Mouse (Mus musculus) midbrain, embryonic 13.5 days (tissue): ENCODE results near the gene Fars2. TPM values are rescaled to one million over a fixed set of nuclear protein-coding genes. Genes with fewer than 3 reads are reported as not detected.

ENCODE experiments used
- ATAC-seq: fragments of 200-750 bp; cut with Nextera tagmentation; 2 replicates; pipeline ENCODE4 v1.8.0; 2017; ENCODE audit warnings: mild to moderate bottlenecking, moderate TSS enrichment, moderate library complexity
- H3K27ac ChIP-seq: fragments of 300-500 bp; sonication (generic); 2 replicates; pipeline ENCODE4 v1.5.1; 2015; ENCODE audit warnings: inconsistent platforms, mild to moderate bottlenecking, moderate library complexity
- H3K27me3 ChIP-seq: fragments of 300-500 bp; sonication (generic); 2 replicates; pipeline ENCODE4 v1.6.1; 2015; ENCODE audit warnings: mild to moderate bottlenecking, inconsistent platforms
- H3K36me3 ChIP-seq: fragments of 300-500 bp; sonication (generic); 2 replicates; pipeline ENCODE4 v1.6.1; 2015; ENCODE audit warnings: mild to moderate bottlenecking, inconsistent platforms
- H3K4me1 ChIP-seq: fragments of 300-500 bp; sonication (generic); replicated peaks from 2 replicates; pipeline ENCODE4 v1.6.1; 2015; ENCODE audit warnings: inconsistent platforms
- H3K4me2 ChIP-seq: fragments of 300-500 bp; sonication (generic); replicated peaks from 2 replicates; pipeline ENCODE4 v1.6.1; 2015; ENCODE audit warnings: moderate library complexity, mild to moderate bottlenecking, inconsistent platforms
- H3K4me3 ChIP-seq: fragments of 300-500 bp; sonication (generic); replicated peaks from 2 replicates; pipeline ENCODE4 v1.5.1; 2015; ENCODE audit warnings: mild to moderate bottlenecking, inconsistent platforms
- H3K9ac ChIP-seq: fragments of 300-500 bp; sonication (generic); replicated peaks from 2 replicates; pipeline ENCODE4 v1.6.1; 2015; ENCODE audit warnings: mild to moderate bottlenecking, inconsistent platforms
- H3K9me3 ChIP-seq: fragments of 300-500 bp; sonication (generic); 2 replicates; pipeline ENCODE4 v1.6.1; 2016; ENCODE audit warnings: mild to moderate bottlenecking, inconsistent platforms
- WGBS: fragments of 180-500 bp; shearing (Covaris S2); methylation state at CpG from one replicate; pipeline ENCODE4 v1.1.7; 2015; 5-methylcytosine and 5-hydroxymethylcytosine counted together
- polyA plus RNA-seq: library from polyadenylated mRNA; unstranded; fragments of >200 nt; fragmentation: Nextera tagmentation; extraction: Ambion mirVana; gene quantifications from 2 replicates; pipeline ENCODE4 v1.2.1, GENCODE M21; 2015

Fars2 gene
- polyA plus RNA-seq, 1 experiment from 2014 or later: 29.5 TPM

DNA sequence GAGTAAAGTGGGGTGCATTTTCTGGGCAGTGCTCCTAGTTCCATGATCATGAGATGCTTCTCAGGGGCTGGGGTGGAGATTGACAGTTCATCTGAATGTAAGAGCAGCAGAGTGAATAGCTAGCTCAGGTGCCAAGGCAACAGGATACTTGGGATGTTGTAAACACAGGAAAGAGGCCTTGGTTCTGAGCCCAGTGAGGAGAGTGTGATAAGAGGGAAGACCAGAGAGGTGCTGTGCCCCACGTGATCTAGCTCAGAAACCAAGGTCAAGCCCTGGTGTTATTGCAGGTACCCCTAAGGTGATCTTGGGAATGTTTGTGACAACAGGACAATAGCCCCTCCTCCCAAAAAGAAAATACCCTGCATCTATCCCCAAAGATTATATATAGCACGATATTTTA is 372.2 kb downstream of the Fars2 start:
- no peaks in the 10 kb centered on the region for H3K9me3 ChIP-seq
- H3K9ac ChIP-seq: no peak overlapping the region
- no peaks in the 10 kb centered on the region for H3K36me3 ChIP-seq
- H3K27me3 ChIP-seq: no peaks in the 10 kb centered on the region
- 89% methylated on average over 2 of the region's 2 CpGs for WGBS
- H3K4me1 ChIP-seq: peaks cover 13% of the 10 kb centered on the region; the same call in 1 of the 2 replicates
- H3K4me3 ChIP-seq: no peak overlapping the region
- no peak overlapping the region for H3K4me2 ChIP-seq
- H3K27ac ChIP-seq: no peak overlapping the region
- no peak for ATAC-seq

DNA sequence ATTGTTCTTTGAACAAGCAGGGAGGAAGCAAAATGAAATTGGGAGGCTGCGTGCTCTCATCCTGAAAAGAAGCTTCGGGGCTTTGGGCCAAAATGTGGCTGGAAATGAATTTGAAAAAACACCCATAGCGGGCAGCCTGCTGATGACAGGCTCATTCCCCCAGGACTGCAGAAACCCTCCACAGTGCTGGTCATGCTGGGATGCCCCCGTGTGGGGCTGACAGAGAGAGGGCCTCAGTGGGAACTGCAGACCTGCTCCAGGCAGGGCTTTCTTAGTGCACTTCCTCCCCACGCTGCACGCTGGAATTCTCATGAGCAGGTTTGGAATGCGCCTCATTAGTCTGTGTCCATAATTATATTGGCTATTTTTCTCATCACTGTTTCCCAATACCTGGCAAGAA is 373.4 kb downstream of the Fars2 start:
- Histone ChIP-seq H3K36me3 (no peaks in the 10 kb centered on the region), H3K9ac (no peak overlapping the region), H3K4me2 (no peak overlapping the region), H3K9me3 (no peaks in the 10 kb centered on the region), H3K27ac (no peak overlapping the region), H3K4me1 (peaks cover 13% of the 10 kb centered on the region; the same call in 1 of the 2 replicates), H3K27me3 (no peaks in the 10 kb centered on the region), H3K4me3 (no peak overlapping the region)
- 52% methylated on average over 7 of the region's 7 CpGs for WGBS
- no peak for ATAC-seq

DNA sequence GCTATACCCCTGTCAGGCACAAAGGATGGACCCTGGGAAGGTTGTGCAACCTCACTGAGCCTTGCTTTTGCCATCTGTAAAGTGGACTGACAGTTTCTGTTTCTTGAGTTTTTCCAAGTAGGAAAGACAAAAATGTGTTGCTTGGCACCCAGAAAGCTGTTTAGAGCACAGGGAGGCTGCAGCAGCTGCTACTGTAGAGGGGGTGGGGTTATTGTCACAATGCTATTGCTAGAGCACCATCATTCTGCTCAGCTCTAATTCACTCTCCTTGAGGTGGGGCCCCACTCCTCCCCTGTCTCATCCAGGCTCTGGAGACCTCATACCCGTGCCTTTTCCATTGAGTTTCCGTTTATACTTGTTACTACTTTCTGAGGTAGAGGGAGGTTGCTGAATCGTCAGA is 375.2 kb downstream of the Fars2 start:
- H3K27me3 ChIP-seq: no peaks in the 10 kb centered on the region
- H3K9ac ChIP-seq: no peak overlapping the region
- no peak overlapping the region for H3K4me3 ChIP-seq
- H3K27ac ChIP-seq: no peak overlapping the region
- 80% methylated on average over 3 of the region's 3 CpGs for WGBS
- no peaks in the 10 kb centered on the region for H3K9me3 ChIP-seq
- no peak for ATAC-seq
- no peaks in the 10 kb centered on the region for H3K36me3 ChIP-seq
- H3K4me2 ChIP-seq: no peak overlapping the region
- H3K4me1 ChIP-seq: peaks cover 13% of the 10 kb centered on the region; the same call in 1 of the 2 replicates

DNA sequence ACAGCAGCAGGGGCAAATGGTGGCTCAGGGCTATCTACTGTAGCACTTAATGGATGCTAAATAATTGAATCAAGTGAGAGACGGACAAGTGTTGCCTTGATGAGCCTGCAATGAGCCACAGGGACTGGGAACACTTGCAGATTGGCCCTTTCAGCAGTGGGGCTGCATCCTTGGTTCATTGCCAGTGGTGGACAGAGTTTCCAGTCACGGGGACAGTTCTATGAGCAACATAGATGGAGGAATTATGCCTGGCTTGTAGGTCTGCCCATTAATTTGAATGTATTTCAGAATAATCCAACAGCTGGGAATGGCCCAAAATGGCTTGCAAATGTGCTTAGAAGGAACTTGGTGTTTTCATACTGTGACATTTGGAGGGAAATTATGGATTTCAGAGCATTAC is 376.1 kb downstream of the Fars2 start:
- Histone ChIP-seq H3K9me3 (no peaks in the 10 kb centered on the region), H3K27me3 (no peaks in the 10 kb centered on the region), H3K36me3 (no peaks in the 10 kb centered on the region), H3K9ac (no peak overlapping the region), H3K4me2 (no peak overlapping the region), H3K27ac (no peak overlapping the region), H3K4me3 (no peak overlapping the region), H3K4me1 (peaks cover 13% of the 10 kb centered on the region; the same call in 1 of the 2 replicates)
- 76% methylated on average over 2 of the region's 2 CpGs for WGBS
- ATAC-seq: no peak

DNA sequence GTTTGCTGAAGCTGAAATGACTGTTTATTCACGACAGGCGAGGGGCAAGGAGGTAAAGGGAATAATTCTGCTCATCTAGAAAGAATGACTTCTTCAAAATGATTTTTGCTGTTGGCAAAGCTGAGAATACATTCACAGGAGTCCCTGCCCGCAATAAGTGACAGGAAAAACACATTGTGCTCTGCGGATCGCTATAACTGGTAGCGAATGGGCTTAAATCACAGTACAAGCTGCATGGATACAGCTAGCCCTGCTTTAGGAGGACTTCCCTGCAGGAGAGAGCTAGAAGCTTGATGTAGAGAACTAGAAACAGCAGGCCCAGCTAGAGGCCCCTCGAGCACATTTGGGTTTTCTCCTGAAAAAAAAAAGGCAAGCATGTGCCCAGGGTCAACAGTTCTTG is 376.6 kb downstream of the Fars2 start:
- Histone ChIP-seq H3K9me3 (no peaks in the 10 kb centered on the region), H3K9ac (no peak overlapping the region), H3K4me2 (no peak overlapping the region), H3K4me1 (peaks cover 13% of the 10 kb centered on the region; the same call in 1 of the 2 replicates), H3K36me3 (no peaks in the 10 kb centered on the region), H3K4me3 (no peak overlapping the region), H3K27ac (no peak overlapping the region), H3K27me3 (no peaks in the 10 kb centered on the region)
- ATAC-seq: no peak
- 89% methylated on average over 7 of the region's 7 CpGs for WGBS

DNA sequence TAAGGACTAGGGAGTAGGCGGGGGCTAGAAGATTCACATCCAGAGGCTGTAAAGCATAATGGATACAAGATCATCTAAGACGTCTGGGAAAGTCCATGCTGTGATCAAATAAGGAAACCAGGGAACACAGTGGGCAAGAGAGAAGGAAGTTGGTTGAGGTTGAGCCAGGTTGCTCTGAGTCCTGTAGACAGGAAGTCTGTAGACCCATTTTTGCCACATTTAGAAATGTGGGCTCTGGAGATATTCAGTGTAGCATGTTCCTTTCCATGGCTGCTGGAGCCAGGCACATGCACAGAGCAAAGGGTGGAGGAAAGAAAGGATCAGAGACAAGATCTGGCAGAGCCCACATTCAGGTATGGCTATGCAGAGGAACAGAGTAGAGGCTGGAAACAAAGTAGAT is 378.8 kb downstream of the Fars2 start:
- H3K4me1 ChIP-seq: 0 out of 2 replicates have a peak, but pooled peaks cover 8% of the 10 kb centered on the region
- ATAC-seq: no peak
- H3K27me3 ChIP-seq: no peaks in the 10 kb centered on the region
- H3K27ac ChIP-seq: no peak overlapping the region
- H3K4me2 ChIP-seq: no peak overlapping the region
- no peak overlapping the region for H3K9ac ChIP-seq
- H3K36me3 ChIP-seq: no peaks in the 10 kb centered on the region
- H3K4me3 ChIP-seq: no peak overlapping the region
- WGBS: 96% methylated on average over 2 of the region's 2 CpGs
- H3K9me3 ChIP-seq: no peaks in the 10 kb centered on the region

DNA sequence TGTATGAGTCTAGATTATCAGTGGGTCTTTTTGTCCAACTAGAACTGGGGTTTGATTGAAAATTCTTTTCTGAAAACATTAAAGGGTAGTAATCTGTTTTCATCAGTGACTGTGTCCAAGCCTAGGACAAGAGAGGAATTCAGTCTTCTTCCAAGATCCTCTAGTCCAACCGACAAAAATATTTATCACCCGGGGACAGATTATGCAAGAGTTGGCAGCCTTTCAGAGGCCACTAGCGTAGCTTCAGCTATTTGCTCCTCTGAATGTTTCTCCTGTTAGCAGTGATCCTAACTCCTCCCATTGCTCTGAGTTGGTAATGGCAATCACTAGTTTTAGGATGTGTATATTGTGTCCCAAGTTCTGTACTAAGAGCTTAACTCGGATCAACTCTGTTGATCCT is 380.1 kb downstream of the Fars2 start:
- Histone ChIP-seq H3K36me3 (no peaks in the 10 kb centered on the region), H3K27ac (no peak overlapping the region), H3K4me3 (no peak overlapping the region), H3K9me3 (no peaks in the 10 kb centered on the region), H3K4me2 (no peak overlapping the region), H3K4me1 (0 out of 2 replicates have a peak, but pooled peaks cover 8% of the 10 kb centered on the region), H3K27me3 (no peaks in the 10 kb centered on the region), H3K9ac (no peak overlapping the region)
- no peak for ATAC-seq
- 85% methylated on average over 4 of the region's 4 CpGs for WGBS

DNA sequence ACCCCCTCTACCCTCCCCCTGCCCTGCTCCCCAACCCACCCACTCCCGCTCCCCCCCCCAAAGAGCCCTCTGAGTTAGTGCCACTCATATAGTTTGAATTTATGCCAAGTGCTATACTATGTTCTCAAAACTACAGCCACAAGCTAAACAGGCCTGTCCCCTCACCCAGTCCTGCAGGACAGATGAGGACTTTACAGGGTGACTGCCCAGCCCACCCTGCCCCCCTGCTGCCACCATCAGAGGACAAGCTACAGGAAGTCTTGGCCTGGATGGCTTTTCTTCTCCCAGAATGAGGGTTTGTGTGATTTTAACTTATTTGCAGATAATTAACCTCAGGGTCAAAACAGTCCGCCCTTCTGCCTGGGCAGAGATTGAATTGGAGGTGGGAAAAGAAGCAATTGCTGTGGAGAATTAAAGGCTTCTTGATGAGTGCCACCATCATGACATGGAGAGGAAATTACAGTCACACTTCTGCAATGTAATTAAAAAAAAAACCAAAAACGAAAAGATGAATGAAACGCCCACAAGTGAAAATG is 383.2 kb downstream of the Fars2 start:
- no peak overlapping the region for H3K4me3 ChIP-seq
- WGBS: 75% methylated on average over 4 of the region's 4 CpGs
- no peak overlapping the region for H3K27ac ChIP-seq
- H3K36me3 ChIP-seq: no peaks in the 10 kb centered on the region
- ATAC-seq: no peak
- no peak overlapping the region for H3K4me2 ChIP-seq
- H3K9me3 ChIP-seq: no peaks in the 10 kb centered on the region
- no peaks in the 10 kb centered on the region for H3K27me3 ChIP-seq
- no peak overlapping the region for H3K9ac ChIP-seq
- no peaks in the 10 kb centered on the region for H3K4me1 ChIP-seq

DNA sequence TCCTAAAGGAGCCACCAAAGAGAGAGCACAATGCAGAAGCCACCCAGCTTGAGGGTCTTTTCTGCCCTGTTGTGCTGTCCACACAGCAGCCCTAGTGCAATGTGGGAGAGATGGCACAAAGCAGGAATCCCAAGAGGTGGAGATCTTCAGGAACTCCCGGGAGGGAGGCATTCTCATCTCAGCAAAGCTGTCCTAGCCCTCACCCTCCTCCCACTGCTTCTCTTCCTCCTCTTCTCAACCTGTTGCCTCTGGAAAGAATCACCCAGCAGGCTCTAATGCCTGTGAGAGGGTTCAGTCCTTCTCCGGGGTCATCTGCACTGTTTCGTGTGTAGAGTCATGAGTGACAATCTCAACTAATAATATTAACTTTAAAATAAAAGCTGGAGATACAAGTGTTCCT is 386.3 kb downstream of the Fars2 start:
- Histone ChIP-seq H3K4me2 (no peak overlapping the region), H3K4me3 (no peak overlapping the region), H3K4me1 (no peaks in the 10 kb centered on the region), H3K36me3 (no peaks in the 10 kb centered on the region), H3K27me3 (no peaks in the 10 kb centered on the region), H3K9ac (no peak overlapping the region), H3K27ac (no peak overlapping the region), H3K9me3 (no peaks in the 10 kb centered on the region)
- no peak for ATAC-seq
- WGBS: 78% methylated on average over 3 of the region's 3 CpGs

DNA sequence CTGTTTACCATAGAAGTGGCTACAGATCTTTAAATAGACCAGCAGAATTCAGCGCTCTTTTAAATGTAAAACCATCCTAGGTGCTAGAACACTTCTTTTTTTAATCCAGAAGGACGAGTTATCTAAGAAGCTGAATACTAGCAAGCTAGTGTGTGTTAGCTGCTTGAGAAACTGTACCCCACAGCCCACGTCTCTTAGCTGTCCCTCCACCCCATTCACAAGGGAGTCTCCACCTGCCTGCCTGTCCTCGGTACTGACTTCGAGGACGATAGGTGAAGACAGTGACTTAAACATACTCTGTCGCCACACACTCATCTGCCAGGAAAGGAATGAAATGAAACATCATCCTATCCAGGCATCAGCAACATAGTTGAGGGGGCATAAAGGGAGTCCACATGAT is 386.8 kb downstream of the Fars2 start:
- no peaks in the 10 kb centered on the region for H3K27me3 ChIP-seq
- no peaks in the 10 kb centered on the region for H3K36me3 ChIP-seq
- WGBS: 87% methylated on average over 7 of the region's 7 CpGs
- no peak for ATAC-seq
- H3K4me1 ChIP-seq: no peaks in the 10 kb centered on the region
- no peak overlapping the region for H3K4me2 ChIP-seq
- H3K4me3 ChIP-seq: no peak overlapping the region
- no peak overlapping the region for H3K27ac ChIP-seq
- H3K9me3 ChIP-seq: no peaks in the 10 kb centered on the region
- H3K9ac ChIP-seq: no peak overlapping the region

DNA sequence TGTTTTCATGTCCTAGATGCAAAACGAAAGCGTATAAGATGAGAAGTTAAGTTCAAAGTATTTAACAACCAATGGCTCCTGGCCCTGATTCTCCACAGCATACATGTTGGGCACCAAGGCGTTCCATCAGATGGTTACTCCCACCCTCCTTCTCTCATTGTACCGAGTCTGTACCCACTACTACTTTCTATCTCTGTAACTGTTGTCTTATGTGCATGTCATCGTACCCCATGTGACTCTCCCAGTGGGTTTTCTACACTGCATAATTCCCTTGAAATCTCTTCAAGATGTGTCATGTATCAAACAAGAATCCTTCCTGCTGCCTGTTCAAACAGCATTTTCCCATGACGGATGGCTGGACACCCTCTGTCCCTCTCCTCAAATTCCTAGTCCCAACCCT is 388.5 kb downstream of the Fars2 start:
- H3K9ac ChIP-seq: no peak overlapping the region
- WGBS: 93% methylated on average over 6 of the region's 6 CpGs

DNA sequence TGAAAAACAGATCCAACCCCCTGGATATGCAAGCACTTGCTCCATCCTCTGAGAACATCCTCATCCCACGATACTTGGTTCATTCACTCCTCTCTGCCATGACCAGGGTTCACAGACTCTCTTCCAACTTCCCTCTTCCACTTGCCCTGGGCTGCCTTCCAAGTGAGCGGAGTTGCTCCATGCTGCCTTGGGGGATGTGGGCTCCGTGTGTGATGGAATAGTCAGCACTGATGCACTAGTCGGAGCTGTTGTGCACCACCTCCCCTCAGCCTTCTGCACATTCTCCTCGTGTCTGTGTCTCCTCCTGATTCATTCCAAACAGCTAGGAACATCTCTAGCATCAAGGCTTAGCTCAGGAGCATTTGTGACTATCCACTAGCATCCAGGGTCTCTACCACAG is 389.1 kb downstream of the Fars2 start:
- Histone ChIP-seq H3K9me3 (no peaks in the 10 kb centered on the region), H3K4me2 (no peak overlapping the region), H3K4me3 (no peak overlapping the region), H3K27me3 (no peaks in the 10 kb centered on the region), H3K9ac (no peak overlapping the region), H3K36me3 (no peaks in the 10 kb centered on the region), H3K4me1 (no peaks in the 10 kb centered on the region), H3K27ac (no peak overlapping the region)
- 90% methylated on average over 5 of the region's 5 CpGs for WGBS
- ATAC-seq: no peak

More for the DNA sequence above, 388.5 kb downstream of the Fars2 start:
- Histone ChIP-seq H3K4me3 (no peak overlapping the region), H3K27ac (no peak overlapping the region), H3K9me3 (no peaks in the 10 kb centered on the region), H3K27me3 (no peaks in the 10 kb centered on the region), H3K4me2 (no peak overlapping the region), H3K36me3 (no peaks in the 10 kb centered on the region), H3K4me1 (no peaks in the 10 kb centered on the region)
- no peak for ATAC-seq

DNA sequence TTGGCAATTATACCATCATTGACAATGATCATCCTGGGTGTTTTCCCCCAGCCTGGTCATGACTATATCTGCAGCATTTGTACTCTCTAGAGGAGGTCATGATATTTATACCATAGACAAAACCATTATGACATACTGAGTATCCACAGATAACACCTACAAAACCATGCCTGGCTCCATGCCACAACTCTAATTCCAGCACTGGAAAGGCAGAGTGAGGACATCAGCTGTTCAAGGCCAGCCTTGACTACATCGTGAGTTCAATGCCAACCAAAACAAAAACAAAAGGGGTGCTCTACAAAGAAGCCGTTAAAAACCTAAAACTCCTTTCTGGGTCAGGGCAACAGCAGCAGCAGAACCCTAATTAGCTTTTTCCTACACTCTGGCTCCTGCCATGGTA is 392.9 kb downstream of the Fars2 start:
- no peaks in the 10 kb centered on the region for H3K27me3 ChIP-seq
- 86% methylated on average over 2 of the region's 2 CpGs for WGBS

More for the DNA sequence above, 392.9 kb downstream of the Fars2 start:
- Histone ChIP-seq H3K4me1 (no peaks in the 10 kb centered on the region), H3K9ac (no peak overlapping the region), H3K4me2 (no peak overlapping the region), H3K27ac (no peak overlapping the region), H3K4me3 (no peak overlapping the region), H3K9me3 (no peaks in the 10 kb centered on the region), H3K36me3 (no peaks in the 10 kb centered on the region)
- ATAC-seq: no peak
